ENCODE assay signal across 14 mouse cellular contexts in genomic region chr13:105443339-105443738, GRCm38 (mm10). TPM values are rescaled to one million over a fixed set of nuclear protein-coding genes. Genes with fewer than 3 reads are reported as not detected.
DNase-seq lines count a peak whose midpoint lies in the region; ATAC-seq and TF ChIP-seq lines count a peak whose summit lies in the region.
"Had no signal": no experiment of that assay in that cellular context is flagged by ENCODE, and none has a peak within 500 bp of the region (broad histone marks: within the 10 kb centered on the region; RNA-seq: fewer than 3 reads in every experiment).

TSS of gene Htr1a (plus strand) at chr13:105443639.

- H3K27ac ChIP-seq in neural tube, embryonic 11.5 days (ENCODE audit: low read depth, low read length) = no peak within 1 kb of the TSS
- H3K27ac ChIP-seq in forebrain, embryonic 14.5 days (ENCODE audit: low read depth, low read length) = no peak within 1 kb of the TSS
- no peak within 1 kb of the TSS for H3K27ac ChIP-seq in olfactory bulb, adult 2 months (ENCODE audit: insufficient read depth, low read depth, low read length)
- no peak within 1 kb of the TSS for H3K27ac ChIP-seq in intestine, postnatal 0 days (ENCODE audit: low read depth, low read length)
- H3K27ac ChIP-seq: gastrocnemius, adult 2 months had no signal

- no peak for ATAC-seq in neural tube, embryonic 11.5 days (ENCODE audit: insufficient read depth, low FRiP score, low TSS enrichment)
- ATAC-seq in forebrain, embryonic 14.5 days = no peak
- ATAC-seq in intestine, postnatal 0 days = no peak

- intact Hi-C loops in left cerebral cortex, postnatal 25 days (cut with DNase I) = loop anchor here (2.0 to 10.0 kb wide), 4 partner anchors 151 to 1475 kb away; no protein-coding TSS in a partner anchor

- H3K36me3 ChIP-seq in neural tube, embryonic 11.5 days (ENCODE audit: control insufficient read depth, insufficient read depth, low read length) = no peaks in the 10 kb centered on the region
- no peaks in the 10 kb centered on the region for H3K36me3 ChIP-seq in forebrain, embryonic 14.5 days (ENCODE audit: control insufficient read depth, insufficient read depth, low read length)
- H3K36me3 ChIP-seq in intestine, postnatal 0 days (ENCODE audit: control insufficient read depth, insufficient read depth) = no peaks in the 10 kb centered on the region
- H3K36me3 ChIP-seq: G1E had no signal

- no peak within 1 kb of the TSS for H3K9ac ChIP-seq in neural tube, embryonic 11.5 days (ENCODE audit: low read length)
- peak within 1 kb of the TSS; percentile 56 for H3K9ac ChIP-seq in forebrain, embryonic 14.5 days (ENCODE audit: low read length)
- no peak within 1 kb of the TSS for H3K9ac ChIP-seq in intestine, postnatal 0 days (ENCODE audit: low read depth, low read length)

- H3K4me1 ChIP-seq in neural tube, embryonic 11.5 days (ENCODE audit: control insufficient read depth, insufficient read depth, low read length) = no peaks in the 10 kb centered on the region
- H3K4me1 ChIP-seq in forebrain, embryonic 14.5 days (ENCODE audit: control insufficient read depth, insufficient read depth, low read length) = peaks cover 8% of the 10 kb centered on the region; the same call in 1 of the 2 replicates
- peaks cover 14% of the 10 kb centered on the region for H3K4me1 ChIP-seq in olfactory bulb, adult 2 months (ENCODE audit: control insufficient read depth, insufficient read depth, low read length)
- no peaks in the 10 kb centered on the region for H3K4me1 ChIP-seq in intestine, postnatal 0 days (replicated peaks; ENCODE audit: control insufficient read depth, insufficient read depth, low read length)

- peak within 1 kb of the TSS; percentile 39 for H3K4me2 ChIP-seq in neural tube, embryonic 11.5 days (ENCODE audit: low read depth)
- H3K4me2 ChIP-seq in forebrain, embryonic 14.5 days (ENCODE audit: low read length) = peak within 1 kb of the TSS; percentile 86
- H3K4me2 ChIP-seq in intestine, postnatal 0 days (replicated peaks; ENCODE audit: low read depth) = no peak within 1 kb of the TSS

- no peak for TF ChIP-seq CTCF in olfactory bulb, adult 2 months (IDR thresholded peaks at IDR 0.05; ENCODE audit: insufficient read depth, low read depth, low read length)
- no peak for TF ChIP-seq CTCF in intestine, postnatal 0 days (IDR thresholded peaks at IDR 0.05; ENCODE audit: low read depth)

- 4% methylated on average over 8 of the region's 8 CpGs for WGBS in neural tube, embryonic 11.5 days
- WGBS in forebrain, embryonic 14.5 days = 6% methylated on average over 8 of the region's 8 CpGs
- WGBS in olfactory bulb, adult 2 months = 19% methylated on average over 8 of the region's 8 CpGs
- WGBS in intestine, postnatal 0 days = 8% methylated on average over 8 of the region's 8 CpGs

- no peak for TF ChIP-seq POLR2A in olfactory bulb, adult 2 months (IDR thresholded peaks at IDR 0.05; ENCODE audit: insufficient read depth, low read depth, low read length)

- H3K9me3 ChIP-seq in neural tube, embryonic 11.5 days (ENCODE audit: control insufficient read depth, low read length) = no peaks in the 10 kb centered on the region
- H3K9me3 ChIP-seq in forebrain, embryonic 14.5 days (replicated peaks; ENCODE audit: control insufficient read depth, low read length) = no peaks in the 10 kb centered on the region
- no peaks in the 10 kb centered on the region for H3K9me3 ChIP-seq in intestine, postnatal 0 days (ENCODE audit: control insufficient read depth)
- H3K9me3 ChIP-seq: G1E had no signal

- H3K4me3 ChIP-seq in neural tube, embryonic 11.5 days (ENCODE audit: low read depth, low read length) = peak within 1 kb of the TSS; percentile 14
- H3K4me3 ChIP-seq in forebrain, embryonic 14.5 days (ENCODE audit: low read depth, low read length) = peak within 1 kb of the TSS; percentile 39
- H3K4me3 ChIP-seq in olfactory bulb, adult 2 months (ENCODE audit: insufficient read depth, low read depth, low read length) = peak within 1 kb of the TSS; percentile 48
- no peak within 1 kb of the TSS for H3K4me3 ChIP-seq in intestine, postnatal 0 days (ENCODE audit: low read depth, low read length)
- H3K4me3 ChIP-seq: gastrocnemius, adult 2 months had no signal

- peaks cover 35% of the 10 kb centered on the region for H3K27me3 ChIP-seq in neural tube, embryonic 11.5 days (ENCODE audit: control insufficient read depth, insufficient read depth, low read length)
- H3K27me3 ChIP-seq in forebrain, embryonic 14.5 days (replicated peaks; ENCODE audit: control insufficient read depth, insufficient read depth, low read length) = peaks cover 29% of the 10 kb centered on the region
- H3K27me3 ChIP-seq in intestine, postnatal 0 days (replicated peaks; ENCODE audit: control insufficient read depth, insufficient read depth, low read length) = peaks cover 27% of the 10 kb centered on the region

- DNase-seq in neural tube, embryonic 11.5 days (ENCODE audit: low spot score) = no peak
- DNase-seq in neural tube, embryonic 10.5 days (ENCODE audit: extremely low spot score, low spot score) = no peak
- DNase-seq in forebrain, embryonic 14.5 days (ENCODE audit: low spot score) = no peak
- no peak for DNase-seq in left cerebral cortex, postnatal 25 days (ENCODE audit: low spot score in 2 of 2)
- no peak for DNase-seq in adrenal gland, postnatal 4 days (ENCODE audit: low spot score in 2 of 2)
- no peak for DNase-seq in lung, postnatal 10 days
- DNase-seq: adrenal gland, postnatal 25 days had no signal

RNA-seq across cellular contexts. Expression of gene Htr1a, which starts in this region (rescaled TPM):
- 0.19 and 0.28 TPM in 2 replicates for polyA plus RNA-seq in neural tube, embryonic 11.5 days (2014; fragmentation: Nextera tagmentation; extraction: Ambion mirVana)
- 0.62 and 1.3 TPM in 2 replicates for polyA plus RNA-seq in forebrain, embryonic 14.5 days (2014; fragmentation: Nextera tagmentation; extraction: Ambion mirVana)
- total RNA-seq in left cerebral cortex, postnatal 25 days (2021) = 10 to 100 TPM; 13.3 to 14.6 TPM
- not detected in 2 replicates for polyA plus RNA-seq in olfactory bulb, adult 2 months (2012; ENCODE audit: insufficient read depth, insufficient read length, low replicate concordance, missing spikeins)
- total RNA-seq in adrenal gland, postnatal 4 days (2021) = under 1 TPM in 1 of 2 experiments, not detected in 1; 0.06 TPM
- not detected in 2 replicates for polyA plus RNA-seq in intestine, postnatal 0 days (2015; fragmentation: Nextera tagmentation; extraction: Ambion mirVana)
- total RNA-seq: adrenal gland, postnatal 25 days; common myeloid progenitor, adult 5-6 weeks; gastrocnemius, adult 2 months; heart, postnatal 4 days had no signal
- polyA plus RNA-seq: G1E; large intestine, adult 2 months had no signal

Comparison
In these comparisons a context has a peak if more than half of its experiments do, and no peak if none do; other contexts are left out.
1. RNA of gene Htr1a (total RNA-seq): 13.3 to 14.6 TPM in left cerebral cortex, postnatal 25 days; 0.06 TPM in adrenal gland, postnatal 4 days; every median in the first group is over 10 times any median in the second.